Mouse (Mus musculus) CH12.LX (cell line): ENCODE results near the gene Siglecg. TPM values are rescaled to one million over a fixed set of nuclear protein-coding genes. Genes with fewer than 3 reads are reported as not detected.

Experiments used
- DNase-seq: peaks from one replicate; pipeline ENCODE4 v3.0.0-alpha.2; 2013; ENCODE audit errors: extremely low read depth
- H3K27ac ChIP-seq: 2 replicates; pipeline ENCODE4 v1.5.1; 2012; ENCODE audit warnings: low read depth, mild to moderate bottlenecking, control low read depth, moderate library complexity; ENCODE audit not compliant: insufficient read depth
- H3K27me3 ChIP-seq: replicated peaks from 2 replicates; pipeline ENCODE3; 2012; ENCODE audit warnings: inconsistent platforms
- H3K36me3 ChIP-seq, 2 experiments: replicated peaks in 1 of 2; 2 replicates each; pipeline versions ENCODE3 to v1.6.1; 2012; ENCODE audit warnings: inconsistent platforms in 1 of 2, low read length in 1 of 2, mild to moderate bottlenecking in 1 of 2, mixed read lengths in 1 of 2, moderate library complexity in 1 of 2; ENCODE audit not compliant: control insufficient read depth in 1 of 2, insufficient read depth in 1 of 2
- H3K4me1 ChIP-seq, 2 experiments: 2 replicates each; pipeline ENCODE4 v1.6.1; 2012; ENCODE audit warnings: inconsistent platforms in 1 of 2, moderate library complexity in 1 of 2; ENCODE audit not compliant: insufficient read depth in 2 of 2, control insufficient read depth in 1 of 2
- H3K4me2 ChIP-seq: 2 replicates; pipeline ENCODE4 v1.6.1; 2012; ENCODE audit warnings: low read depth, mild to moderate bottlenecking, control low read depth; ENCODE audit not compliant: poor library complexity, insufficient read depth, severe bottlenecking
- H3K4me3 ChIP-seq, 3 experiments: fragments of 150-350 bp in 1 of 3; sonication (generic) in 1 of 3; replicated peaks in 1 of 3; 2 replicates each; pipeline versions ENCODE3 to v1.5.1; 2011 to 2012; ENCODE audit warnings: low read depth in 2 of 3, low read length in 2 of 3, mild to moderate bottlenecking in 2 of 3, moderate library complexity in 2 of 3, control low read depth in 1 of 3, improper control_type of control experiment in 1 of 3, inconsistent platforms in 1 of 3, mixed read lengths in 1 of 3; ENCODE audit not compliant: poor library complexity in 1 of 3
- H3K79me2 ChIP-seq: replicated peaks from 2 replicates; pipeline ENCODE4 v1.6.1; 2012; ENCODE audit warnings: mild to moderate bottlenecking, moderate library complexity; ENCODE audit not compliant: control insufficient read depth, poor library complexity, insufficient read depth, severe bottlenecking; ENCODE audit errors: extremely low read depth
- H3K9ac ChIP-seq: 2 replicates; pipeline ENCODE4 v1.6.1; 2012; ENCODE audit warnings: low read depth, mild to moderate bottlenecking, control low read depth, moderate library complexity; ENCODE audit not compliant: insufficient read depth
- H3K9me3 ChIP-seq: replicated peaks from 2 replicates; pipeline ENCODE3; 2012; ENCODE audit warnings: low read length, inconsistent platforms, mixed read lengths
- BHLHE40 ChIP-seq: IDR thresholded peaks from 2 replicates; pipeline ENCODE4 v1.6.1; 2011; ENCODE audit warnings: mild to moderate bottlenecking, low read depth, low read length, improper control_type of control experiment
- CTCF ChIP-seq, 2 experiments: IDR thresholded peaks in 1 of 2; conservative IDR thresholded peaks in 1 of 2; 2 replicates each; pipeline ENCODE4 v1.5.1; 2011 to 2012; ENCODE audit warnings: low read depth in 2 of 2, low read length in 2 of 2, improper control_type of control experiment in 1 of 2, inconsistent platforms in 1 of 2, mild to moderate bottlenecking in 1 of 2, moderate library complexity in 1 of 2
- E2F4 ChIP-seq: IDR thresholded peaks from 2 replicates; pipeline ENCODE4 v1.6.1; 2011; ENCODE audit warnings: low read depth, low read length, improper control_type of control experiment; ENCODE audit not compliant: insufficient replicate concordance
- ELF1 ChIP-seq: IDR thresholded peaks from 2 replicates; pipeline ENCODE4 v1.6.1; 2014; ENCODE audit warnings: low read depth, mild to moderate bottlenecking, inconsistent platforms, low read length, improper control_type of control experiment
- ETS1 ChIP-seq: conservative IDR thresholded peaks from 2 replicates; pipeline ENCODE4 v1.6.1; 2012; ENCODE audit warnings: low read depth, mild to moderate bottlenecking, inconsistent platforms, low read length, improper control_type of control experiment, moderate library complexity
- GABPA ChIP-seq: IDR thresholded peaks from 2 replicates; pipeline ENCODE4 v1.6.1; 2012; ENCODE audit warnings: low read depth, low read length, improper control_type of control experiment, inconsistent platforms; ENCODE audit not compliant: insufficient replicate concordance
- IRF4 ChIP-seq: IDR thresholded peaks from 2 replicates; pipeline ENCODE4 v1.6.1; 2014; ENCODE audit warnings: low read depth, mild to moderate bottlenecking, inconsistent platforms, low read length, improper control_type of control experiment
- JUND ChIP-seq: conservative IDR thresholded peaks from 2 replicates; pipeline ENCODE4 v1.6.1; 2011; ENCODE audit warnings: low read depth, low read length, improper control_type of control experiment
- MAX ChIP-seq: IDR thresholded peaks from 2 replicates; pipeline ENCODE4 v1.6.1; 2011; ENCODE audit warnings: low read length, improper control_type of control experiment
- MXI1 ChIP-seq: IDR thresholded peaks from 2 replicates; pipeline ENCODE4 v1.6.1; 2011; ENCODE audit warnings: mild to moderate bottlenecking, low read depth, low read length, improper control_type of control experiment
- NELFE ChIP-seq: IDR thresholded peaks from 2 replicates; pipeline ENCODE4 v1.6.1; 2011; ENCODE audit warnings: low read depth, low read length, improper control_type of control experiment
- NRF1 ChIP-seq: IDR thresholded peaks from 2 replicates; pipeline ENCODE4 v1.6.1; 2014; ENCODE audit warnings: low read depth, mild to moderate bottlenecking, inconsistent platforms, low read length, improper control_type of control experiment, moderate library complexity
- POLR2A ChIP-seq: IDR thresholded peaks from 2 replicates; pipeline ENCODE4 v1.6.1; 2011; ENCODE audit warnings: low read depth, mild to moderate bottlenecking, improper control_type of control experiment, low read length
- POLR2AphosphoS2 ChIP-seq: IDR thresholded peaks from 2 replicates; pipeline ENCODE4 v1.6.1; 2011; ENCODE audit warnings: low read depth, low read length, improper control_type of control experiment
- SIN3A ChIP-seq: IDR thresholded peaks from 2 replicates; pipeline ENCODE4 v1.6.1; 2012; ENCODE audit warnings: low read length, improper control_type of control experiment, inconsistent platforms
- SMC3 ChIP-seq: IDR thresholded peaks from 2 replicates; pipeline ENCODE4 v1.6.1; 2011; ENCODE audit warnings: low read depth, low read length, improper control_type of control experiment
- TCF12 ChIP-seq: IDR thresholded peaks from 2 replicates; pipeline ENCODE4 v1.6.1; 2014; ENCODE audit warnings: low read depth, mild to moderate bottlenecking, inconsistent platforms, low read length, improper control_type of control experiment
- USF2 ChIP-seq: conservative IDR thresholded peaks from 2 replicates; pipeline ENCODE4 v1.6.1; 2011; ENCODE audit warnings: low read depth, low read length, improper control_type of control experiment
- ZMIZ1 ChIP-seq: IDR thresholded peaks from 2 replicates; pipeline ENCODE4 v1.6.1; 2012; ENCODE audit warnings: low read depth, mild to moderate bottlenecking, inconsistent platforms, low read length, improper control_type of control experiment
- dilution Hi-C: fragments of 300-500 bp; cut with MboI; formaldehyde crosslinking; loops from 2 replicates; pipeline ENCODE4 v1.14.3; 2020; ENCODE audit warnings: low sequenced_read_pairs; ENCODE audit not compliant: extremely low pct_unique_long_range_greater_than_20kb, extremely low pct_ligation_motif_present
- in situ Hi-C: fragments of 300-500 bp; cut with MboI; formaldehyde crosslinking; loops from 3 replicates; pipeline ENCODE4 v1.14.3; 2019; ENCODE audit warnings: low sequenced_read_pairs, low pct_ligation_motif_present, low pct_unique_long_range_greater_than_20kb, mixed read lengths
- polyA plus RNA-seq: library from polyadenylated mRNA; unstranded; fragments of >175 nt; gene quantifications from 2 replicates; pipeline ENCODE4 v1.2.1, GENCODE M21; 2012; ENCODE audit warnings: low read depth; ENCODE audit not compliant: insufficient read length
- total RNA-seq, 2 experiments: library from RNA; depleted of rRNA; stranded (reverse); fragments of 300-350 nt in 1 of 2; fragments of >200 nt in 1 of 2; gene quantifications; 2 replicates each; pipeline ENCODE4 v1.2.3; 2012 to 2014

Siglecg gene
- total and polyA plus RNA-seq, 3 experiments: 29.7 to 58.2 (median 31.2) TPM

- no peak for TF ChIP-seq SIN3A
- no peak for TF ChIP-seq TCF12
- Histone ChIP-seq H3K4me2 (no peak overlapping the region), H3K9ac (no peak overlapping the region), H3K4me3 (no peak overlapping the region), H3K4me1 (peaks cover 6 to 27% of the 10 kb centered on the region in 2 experiments), H3K9me3 (no peaks in the 10 kb centered on the region), H3K27me3 (no peaks in the 10 kb centered on the region), H3K79me2 (no peaks in the 10 kb centered on the region), H3K27ac (no peak overlapping the region), H3K36me3 (no peaks in the 10 kb centered on the region)
- dilution Hi-C loops: no loop called here
- no peak for DNase-seq
- in situ Hi-C loops: no loop called here
Observed at GRCm38 (mm10) chr7:43438611-43439010, 30.6 kb downstream of the Siglecg start.

GRCm38 (mm10) chr7:43440482-43440881 is 32.5 kb downstream of the Siglecg start, which contains the start of gene Cldnd2:
TSS of gene Cldnd2 (plus strand) at chr7:43440782.
- Histone ChIP-seq H3K4me1 (peaks cover 6 to 32% of the 10 kb centered on the region in 2 experiments), H3K27me3 (no peaks in the 10 kb centered on the region), H3K4me3 (no peak within 1 kb of the TSS), H3K9me3 (no peaks in the 10 kb centered on the region), H3K36me3 (no peaks in the 10 kb centered on the region), H3K9ac (no peak within 1 kb of the TSS), H3K4me2 (no peak within 1 kb of the TSS), H3K79me2 (no peaks in the 10 kb centered on the region), H3K27ac (no peak within 1 kb of the TSS)
- dilution Hi-C loops (no loop called here), in situ Hi-C loops (no loop called here)
- TF ChIP-seq ELF1 (no peak), USF2 (no peak), JUND (no peak), POLR2AphosphoS2 (no peak), NRF1 (no peak), E2F4 (no peak), SMC3 (no peak), GABPA (no peak), BHLHE40 (no peak), MXI1 (no peak), POLR2A (no peak), MAX (no peak), ETS1 (no peak), IRF4 (no peak), ZMIZ1 (no peak), CTCF (conservative IDR thresholded peaks at IDR 0.05 in 1 of 2, IDR thresholded peaks at IDR 0.05 in 1 of 2; ENCODE audit: low read depth in 2 of 2, low read length in 2 of 2) (no peak), NELFE (no peak)
- DNase-seq: no peak
